Mouse (Mus musculus) embryo, embryonic 10.5 days (tissue): ENCODE measurements around the gene Sbf1.

Experiments
- DNase-seq: peaks from one replicate; pipeline ENCODE4 v3.0.0-alpha.2; 2015; ENCODE audit warnings: low spot score

Sbf1 gene

GRCm38 (mm10) chr15:89284094-89284493, 31.0 kb downstream of the Sbf1 start:
- DNase-seq: no peak

GRCm38 (mm10) chr15:89282546-89282945, 32.6 kb downstream of the Sbf1 start:
- DNase-seq: no peak

- no peak for DNase-seq
These were observed 37.7 kb downstream of the Sbf1 start for GRCm38 (mm10) chr15:89277366-89277765.

GRCm38 (mm10) chr15:89275497-89275896, 39.6 kb downstream of the Sbf1 start:
- peak; percentile 22 for DNase-seq

GRCm38 (mm10) chr15:89264485-89264884, 50.6 kb downstream of the Sbf1 start:
- DNase-seq: no peak

- DNase-seq: no peak
These were observed 56.1 kb downstream of the Sbf1 start for GRCm38 (mm10) chr15:89258997-89259396.

GRCm38 (mm10) chr15:89255330-89255729, 59.8 kb downstream of the Sbf1 start:
- peak; percentile 67 for DNase-seq

- DNase-seq: no peak
These were observed 66.0 kb downstream of the Sbf1 start for GRCm38 (mm10) chr15:89249063-89249462.

- peak; percentile 13 for DNase-seq
These were observed 74.1 kb downstream of the Sbf1 start for GRCm38 (mm10) chr15:89241025-89241424.

GRCm38 (mm10) chr15:89239751-89240392, 75.2 kb downstream of the Sbf1 start:
- no peak for DNase-seq
